Mouse (Mus musculus) MEL (cell line): Measurements from ENCODE around the gene Klf1. TPM values are rescaled to one million over a fixed set of nuclear protein-coding genes. Genes with fewer than 3 reads are reported as not detected.
A peak's percentile ranks its signal among the peaks of the same experiment; 100 is the strongest.

Experiments
- DNase-seq: peaks from one replicate; pipeline ENCODE4 v3.0.0; 2011; ENCODE audit warnings: low read depth, low spot score
- H3K27ac ChIP-seq: 2 replicates; pipeline ENCODE4 v1.5.1; 2012; ENCODE audit warnings: low read depth, mild to moderate bottlenecking, control low read depth, low read length, moderate library complexity; ENCODE audit not compliant: control insufficient read depth
- H3K27me3 ChIP-seq, 2 experiments: fragments of 150-350 bp in 1 of 2; sonication (generic) in 1 of 2; 2 replicates each; pipeline ENCODE4 v1.6.1; 2012; ENCODE audit warnings: low read length in 2 of 2, mild to moderate bottlenecking in 2 of 2, improper control_type of control experiment in 1 of 2, moderate library complexity in 1 of 2; ENCODE audit not compliant: insufficient read depth in 2 of 2, control insufficient read depth in 1 of 2
- H3K36me3 ChIP-seq, 2 experiments: 2 replicates each; pipeline ENCODE4 v1.6.1; 2012 to 2014; ENCODE audit warnings: low read length in 2 of 2, improper control_type of control experiment in 1 of 2, inconsistent platforms in 1 of 2, mild to moderate bottlenecking in 1 of 2; ENCODE audit not compliant: insufficient read depth in 2 of 2, control insufficient read depth in 1 of 2
- H3K4me1 ChIP-seq, 2 experiments: fragments of 150-350 bp in 1 of 2; sonication (generic) in 1 of 2; 2 replicates each; pipeline ENCODE4 v1.6.1; 2012; ENCODE audit warnings: low read length in 2 of 2, improper control_type of control experiment in 1 of 2, mild to moderate bottlenecking in 1 of 2; ENCODE audit not compliant: insufficient read depth in 2 of 2, control insufficient read depth in 1 of 2
- H3K4me3 ChIP-seq, 2 experiments: fragments of 150-350 bp in 1 of 2; sonication (generic) in 1 of 2; 2 replicates each; pipeline ENCODE4 v1.5.1; 2012; ENCODE audit warnings: low read depth in 2 of 2, low read length in 2 of 2, mild to moderate bottlenecking in 2 of 2, moderate library complexity in 2 of 2, control low read depth in 1 of 2, improper control_type of control experiment in 1 of 2; ENCODE audit not compliant: control insufficient read depth in 1 of 2, insufficient read depth in 1 of 2
- H3K79me2 ChIP-seq: 2 replicates; pipeline ENCODE4 v1.6.1; 2012; ENCODE audit warnings: mild to moderate bottlenecking, low read length, moderate library complexity; ENCODE audit not compliant: control insufficient read depth, poor library complexity, insufficient read depth
- H3K9ac ChIP-seq: 2 replicates; pipeline ENCODE4 v1.6.1; 2012; ENCODE audit warnings: low read depth, mild to moderate bottlenecking, control low read depth, low read length, moderate library complexity; ENCODE audit not compliant: control insufficient read depth, poor library complexity, severe bottlenecking
- H3K9me3 ChIP-seq: fragments of 150-350 bp; sonication (generic); replicated peaks from 2 replicates; pipeline ENCODE4 v1.6.1; 2012; ENCODE audit warnings: mild to moderate bottlenecking, low read length, improper control_type of control experiment, moderate library complexity; ENCODE audit not compliant: insufficient read depth
- BHLHE40 ChIP-seq: IDR thresholded peaks from 2 replicates; pipeline ENCODE4 v1.6.1; 2012; ENCODE audit warnings: low read depth, mild to moderate bottlenecking, inconsistent platforms, low read length, improper control_type of control experiment, borderline replicate concordance
- CHD1 ChIP-seq: IDR thresholded peaks from 2 replicates; pipeline ENCODE4 v1.6.1; 2012; ENCODE audit warnings: low read depth, mild to moderate bottlenecking, inconsistent platforms, low read length, improper control_type of control experiment
- E2F4 ChIP-seq: IDR thresholded peaks from 2 replicates; pipeline ENCODE4 v1.6.1; 2011; ENCODE audit warnings: low read depth, low read length, improper control_type of control experiment, borderline replicate concordance
- ETS1 ChIP-seq: IDR thresholded peaks from 2 replicates; pipeline ENCODE4 v1.6.1; 2012; ENCODE audit warnings: low read depth, mild to moderate bottlenecking, inconsistent platforms, low read length, improper control_type of control experiment, moderate library complexity
- GABPA ChIP-seq: IDR thresholded peaks from 2 replicates; pipeline ENCODE4 v1.6.1; 2012; ENCODE audit warnings: low read depth, mild to moderate bottlenecking, inconsistent platforms, low read length, improper control_type of control experiment, moderate library complexity
- MAFK ChIP-seq: IDR thresholded peaks from 2 replicates; pipeline ENCODE4 v1.6.1; 2011; ENCODE audit warnings: low read depth, mild to moderate bottlenecking, low read length, improper control_type of control experiment, borderline replicate concordance
- MAZ ChIP-seq: IDR thresholded peaks from 2 replicates; pipeline ENCODE4 v1.6.1; 2012; ENCODE audit warnings: low read depth, mild to moderate bottlenecking, inconsistent platforms, low read length, improper control_type of control experiment
- MEF2A ChIP-seq: IDR thresholded peaks from 2 replicates; pipeline ENCODE4 v1.6.1; 2014; ENCODE audit warnings: low read depth, mild to moderate bottlenecking, inconsistent platforms, low read length, improper control_type of control experiment; ENCODE audit not compliant: poor library complexity, insufficient replicate concordance, severe bottlenecking; ENCODE audit errors: extremely low read depth
- MXI1 ChIP-seq: IDR thresholded peaks from 2 replicates; pipeline ENCODE4 v1.6.1; 2011; ENCODE audit warnings: mild to moderate bottlenecking, low read depth, low read length, improper control_type of control experiment
- MYB ChIP-seq: IDR thresholded peaks from 2 replicates; pipeline ENCODE4 v1.6.1; 2011; ENCODE audit warnings: mild to moderate bottlenecking, low read depth, low read length, improper control_type of control experiment
- MYC ChIP-seq: IDR thresholded peaks from 2 replicates; pipeline ENCODE4 v1.6.1; 2011; ENCODE audit warnings: low read depth, mild to moderate bottlenecking, low read length, improper control_type of control experiment, moderate library complexity
- NELFE ChIP-seq: IDR thresholded peaks from 2 replicates; pipeline ENCODE4 v1.6.1; 2011; ENCODE audit warnings: low read depth, low read length, improper control_type of control experiment
- NRF1 ChIP-seq: IDR thresholded peaks from 2 replicates; pipeline ENCODE4 v1.6.1; 2014; ENCODE audit warnings: low read depth, mild to moderate bottlenecking, inconsistent platforms, low read length, improper control_type of control experiment, moderate library complexity; ENCODE audit not compliant: poor library complexity, insufficient read depth, severe bottlenecking
- POLR2A ChIP-seq, 2 experiments: IDR thresholded peaks; 2 replicates each; pipeline ENCODE4 v1.6.1; 2011 to 2012; ENCODE audit warnings: low read length in 2 of 2, mild to moderate bottlenecking in 2 of 2, control low read depth in 1 of 2, improper control_type of control experiment in 1 of 2, low read depth in 1 of 2, moderate library complexity in 1 of 2; ENCODE audit not compliant: control insufficient read depth in 1 of 2, insufficient read depth in 1 of 2, poor library complexity in 1 of 2
- POLR2AphosphoS2 ChIP-seq: IDR thresholded peaks from 2 replicates; pipeline ENCODE4 v1.6.1; 2011; ENCODE audit warnings: low read length, improper control_type of control experiment
- RAD21 ChIP-seq: IDR thresholded peaks from 2 replicates; pipeline ENCODE4 v1.6.1; 2011; ENCODE audit warnings: mild to moderate bottlenecking, low read depth, low read length, improper control_type of control experiment
- RCOR1 ChIP-seq: IDR thresholded peaks from 2 replicates; pipeline ENCODE4 v1.6.1; 2012; ENCODE audit warnings: low read depth, mild to moderate bottlenecking, inconsistent platforms, low read length, improper control_type of control experiment
- SIN3A ChIP-seq: IDR thresholded peaks from 2 replicates; pipeline ENCODE4 v1.6.1; 2012; ENCODE audit warnings: low read length, improper control_type of control experiment, inconsistent platforms
- TAL1 ChIP-seq: IDR thresholded peaks from 2 replicates; pipeline ENCODE4 v1.6.1; 2012; ENCODE audit warnings: mild to moderate bottlenecking, inconsistent platforms, low read length, moderate library complexity, mixed read lengths
- TBP ChIP-seq: IDR thresholded peaks from 2 replicates; pipeline ENCODE4 v1.8.0; 2011; ENCODE audit warnings: low read depth, low read length, improper control_type of control experiment
- TCF12 ChIP-seq: IDR thresholded peaks from 2 replicates; pipeline ENCODE4 v1.6.1; 2014; ENCODE audit warnings: low read depth, mild to moderate bottlenecking, inconsistent platforms, low read length, improper control_type of control experiment, moderate library complexity
- USF1 ChIP-seq: IDR thresholded peaks from 2 replicates; pipeline ENCODE4 v1.6.1; 2014; ENCODE audit warnings: low read depth, mild to moderate bottlenecking, inconsistent platforms, low read length, improper control_type of control experiment, moderate library complexity
- USF2 ChIP-seq, 2 experiments: IDR thresholded peaks; 2 replicates each; pipeline ENCODE4 v1.6.1; 2011 to 2012; ENCODE audit warnings: improper control_type of control experiment in 2 of 2, low read length in 2 of 2, borderline replicate concordance in 1 of 2, inconsistent platforms in 1 of 2, low read depth in 1 of 2, mild to moderate bottlenecking in 1 of 2; ENCODE audit not compliant: insufficient read depth in 1 of 2
- ZC3H11A ChIP-seq: IDR thresholded peaks from 2 replicates; pipeline ENCODE4 v1.6.1; 2012; ENCODE audit warnings: low read depth, mild to moderate bottlenecking, inconsistent platforms, low read length, improper control_type of control experiment
- ZKSCAN1 ChIP-seq: IDR thresholded peaks from 2 replicates; pipeline ENCODE4 v1.6.1; 2012; ENCODE audit warnings: low read depth, mild to moderate bottlenecking, inconsistent platforms, low read length, improper control_type of control experiment, moderate library complexity
- ZMIZ1 ChIP-seq: IDR thresholded peaks from 2 replicates; pipeline ENCODE4 v1.6.1; 2012; ENCODE audit warnings: low read depth, mild to moderate bottlenecking, inconsistent platforms, low read length, improper control_type of control experiment, moderate library complexity
- polyA plus RNA-seq, 2 experiments: library from polyadenylated mRNA; stranded (reverse) in 1 of 2; unstranded in 1 of 2; fragments of >175 nt in 1 of 2; fragments of >200 nt in 1 of 2; gene quantifications; 2 replicates each; pipeline versions ENCODE4 v1.2.1 to v1.2.4; 2012; ENCODE audit warnings: low replicate concordance in 2 of 2, low read depth in 1 of 2; ENCODE audit not compliant: insufficient read length in 2 of 2, insufficient read depth in 1 of 2, missing spikeins in 1 of 2
- total RNA-seq: library from RNA; depleted of rRNA; stranded (reverse); fragments of 300-350 nt; gene quantifications from 2 replicates; pipeline ENCODE4 v1.2.3, GENCODE M21; 2012

Klf1 gene
- total and polyA plus RNA-seq, 3 experiments, result 234 to 262 TPM; not detected in 1

DNA sequence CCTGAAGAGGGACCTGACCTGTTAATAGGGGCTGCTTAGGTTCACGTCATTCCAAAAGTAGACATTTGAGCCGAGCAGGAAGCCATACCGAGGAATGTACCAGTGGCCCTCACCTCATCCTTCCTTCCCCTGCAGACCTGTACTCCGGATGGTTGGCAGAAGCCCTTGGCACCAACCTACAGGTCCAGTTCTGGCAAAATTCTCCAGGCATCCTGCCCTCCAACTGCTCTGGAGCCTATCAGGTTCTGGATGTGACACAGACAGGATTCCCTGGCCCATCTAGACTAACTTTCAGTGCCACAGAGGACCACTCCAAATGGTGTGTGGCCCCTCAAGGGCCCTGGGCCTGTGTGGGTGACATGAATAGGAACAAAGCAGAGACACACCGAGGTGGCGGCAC is 8.8 kb downstream of the Klf1 start:
- peaks cover under 1 to 31% of the 10 kb centered on the region in 2 experiments; a peak in 2 of 4 replicates for H3K36me3 ChIP-seq
- H3K4me1 ChIP-seq, result peaks cover 2 to 44% of the 10 kb centered on the region in 2 experiments; a peak in 3 of 4 replicates
- peak overlapping the region; percentile 35; the same call in 1 of the 2 replicates for H3K27ac ChIP-seq

DNA sequence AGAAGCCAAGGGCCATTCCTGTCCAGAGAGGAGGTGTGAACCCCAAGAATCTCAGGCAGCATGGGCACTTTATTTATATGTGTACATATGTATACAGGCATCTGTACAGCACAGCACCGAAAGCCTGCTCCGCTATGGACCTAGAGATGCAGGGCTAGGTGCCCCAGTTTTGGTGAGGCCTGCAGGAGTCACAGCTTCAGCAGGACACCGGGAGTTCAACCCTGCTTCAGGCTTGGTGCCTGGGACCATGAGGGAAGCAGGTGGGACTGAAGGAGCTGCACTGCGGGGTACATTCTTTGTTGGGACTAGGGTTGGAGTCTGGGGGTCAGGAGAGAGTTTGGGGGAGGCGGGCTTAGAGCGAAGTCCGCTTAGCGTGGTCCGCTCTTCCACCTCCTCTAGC is 10.1 kb downstream of the Klf1 start:
- H3K4me1 ChIP-seq, result peaks cover 2 to 40% of the 10 kb centered on the region in 2 experiments; a peak in 3 of 4 replicates
- no peak overlapping the region for H3K27ac ChIP-seq
- no peak overlapping the region for H3K9ac ChIP-seq
- TF ChIP-seq ETS1 (no peak), E2F4 (no peak), ZKSCAN1 (no peak), NRF1 (no peak), ZMIZ1 (no peak), RAD21 (no peak), USF2 (IDR thresholded peaks at IDR 0.05; ENCODE audit: borderline replicate concordance in 1 of 2, insufficient read depth in 1 of 2, low read depth in 1 of 2, low read length in 2 of 2) (no peak), MXI1 (no peak), POLR2A (IDR thresholded peaks at IDR 0.05; ENCODE audit: control insufficient read depth in 1 of 2, insufficient read depth in 1 of 2, low read depth in 1 of 2, low read length in 2 of 2, poor library complexity in 1 of 2) (peak in 1 of 2 experiments; percentile 37; a peak in 2 of 4 replicates), GABPA (no peak), POLR2AphosphoS2 (0 out of 2 replicates have a peak, but pooled peaks have one; percentile 65), MAZ (no peak), CHD1 (no peak), TCF12 (no peak), NELFE (no peak), USF1 (no peak), BHLHE40 (no peak)
- H3K27me3 ChIP-seq, result no peaks in the 10 kb centered on the region
- peaks cover 0 to 31% of the 10 kb centered on the region in 2 experiments; a peak in 2 of 4 replicates for H3K36me3 ChIP-seq
- no peak for DNase-seq
- no peak overlapping the region for H3K4me3 ChIP-seq
- peaks cover 35% of the 10 kb centered on the region for H3K79me2 ChIP-seq
- H3K9me3 ChIP-seq, result no peaks in the 10 kb centered on the region

More for the DNA sequence above, 8.8 kb downstream of the Klf1 start:
- peak overlapping the region; percentile 33 for H3K9ac ChIP-seq
- no peak for DNase-seq
- H3K4me3 ChIP-seq, result peak overlapping the region in 1 of 2 experiments; percentile 94; a peak in 2 of 4 replicates
- no peaks in the 10 kb centered on the region for H3K9me3 ChIP-seq
- TF ChIP-seq MYC (no peak), SIN3A (no peak), TBP (no peak), MAFK (no peak), POLR2AphosphoS2 (no peak), ZC3H11A (no peak), RAD21 (no peak), ZKSCAN1 (no peak), RCOR1 (no peak), MYB (no peak), MEF2A (no peak), TAL1 (no peak)
- H3K27me3 ChIP-seq, result no peaks in the 10 kb centered on the region
- H3K79me2 ChIP-seq, result peaks cover 30% of the 10 kb centered on the region
